Mouse (Mus musculus) forebrain, embryonic 16.5 days (tissue): Measurements from ENCODE around the gene Myo18a. TPM values are rescaled to one million over a fixed set of nuclear protein-coding genes. Genes with fewer than 3 reads are reported as not detected.

Source experiments
- ATAC-seq: fragments of 200-750 bp; cut with Nextera tagmentation; 2 replicates; pipeline ENCODE4 v1.8.0; 2017; ENCODE audit warnings: mild to moderate bottlenecking, moderate library complexity
- H3K27ac ChIP-seq: fragments of 300-500 bp; sonication (generic); 2 replicates; pipeline ENCODE4 v1.5.1; 2014; ENCODE audit warnings: low read length, control low read depth
- H3K27me3 ChIP-seq: fragments of 300-500 bp; sonication (generic); replicated peaks from 2 replicates; pipeline ENCODE4 v1.6.1; 2014; ENCODE audit warnings: low read length; ENCODE audit not compliant: control insufficient read depth, insufficient read depth
- H3K36me3 ChIP-seq: fragments of 300-500 bp; sonication (generic); 2 replicates; pipeline ENCODE4 v1.6.1; 2014; ENCODE audit not compliant: control insufficient read depth, insufficient read depth
- H3K4me1 ChIP-seq: fragments of 300-500 bp; sonication (generic); replicated peaks from 2 replicates; pipeline ENCODE4 v1.6.1; 2014; ENCODE audit warnings: low read length; ENCODE audit not compliant: control insufficient read depth, insufficient read depth
- H3K4me2 ChIP-seq: fragments of 300-500 bp; sonication (generic); 2 replicates; pipeline ENCODE4 v1.6.1; 2014; ENCODE audit warnings: mild to moderate bottlenecking, low read length, control low read depth
- H3K4me3 ChIP-seq: fragments of 300-500 bp; sonication (generic); replicated peaks from 2 replicates; pipeline ENCODE4 v1.5.1; 2014; ENCODE audit warnings: mild to moderate bottlenecking, low read length, control low read depth
- H3K9ac ChIP-seq: fragments of 300-500 bp; sonication (generic); replicated peaks from 2 replicates; pipeline ENCODE4 v1.6.1; 2014; ENCODE audit warnings: low read depth, low read length, control low read depth
- H3K9me3 ChIP-seq: fragments of 300-500 bp; sonication (generic); 2 replicates; pipeline ENCODE4 v1.6.1; 2016; ENCODE audit warnings: low read length; ENCODE audit not compliant: control insufficient read depth
- whole genome bisulfite sequencing: fragments of 180-500 bp; shearing (Covaris S2); extraction: QIAGEN DNeasy Blood & Tissue Kit; methylation state at CpG from one replicate; pipeline ENCODE4 v1.1.7; 2014; 5-methylcytosine and 5-hydroxymethylcytosine counted together
- polyA plus RNA-seq: library from polyadenylated mRNA; unstranded; fragments of >200 nt; fragmentation: Nextera tagmentation; extraction: Ambion mirVana; gene quantifications from 2 replicates; pipeline ENCODE4 v1.2.1, GENCODE M21; 2015

Gene Myo18a
- polyA plus RNA-seq, 1 experiment from 2014 or later, result 54.8 TPM

- H3K4me2 ChIP-seq, result no peak overlapping the region
- 25% methylated on average over 8 of the region's 8 CpGs for WGBS
- H3K27me3 ChIP-seq, result no peaks in the 10 kb centered on the region
- H3K9me3 ChIP-seq, result no peaks in the 10 kb centered on the region
- no peaks in the 10 kb centered on the region for H3K36me3 ChIP-seq
- peak overlapping the region; percentile 64 for H3K27ac ChIP-seq
- 0 out of 2 replicates have a peak overlapping the region, but pooled peaks have one; percentile 18 for H3K9ac ChIP-seq
- no peak overlapping the region for H3K4me3 ChIP-seq
- H3K4me1 ChIP-seq, result peaks cover 56% of the 10 kb centered on the region
- ATAC-seq, result no peak
These were observed 138.8 kb downstream of the Myo18a start for GRCm38 (mm10) chr11:77901775-77902355.

GRCm38 (mm10) chr11:77903761-77904160, 140.7 kb downstream of the Myo18a start:
- Histone ChIP-seq H3K4me2 (no peak overlapping the region), H3K4me3 (no peak overlapping the region), H3K4me1 (peaks cover 41% of the 10 kb centered on the region), H3K27me3 (no peaks in the 10 kb centered on the region), H3K9ac (no peak overlapping the region), H3K36me3 (no peaks in the 10 kb centered on the region), H3K9me3 (no peaks in the 10 kb centered on the region), H3K27ac (peak overlapping the region; percentile 13; the same call in 1 of the 2 replicates)
- WGBS, result 33% methylated on average over 3 of the region's 3 CpGs
- no peak for ATAC-seq

- no peak for ATAC-seq
- H3K9me3 ChIP-seq, result no peaks in the 10 kb centered on the region
- H3K27me3 ChIP-seq, result no peaks in the 10 kb centered on the region
- no peaks in the 10 kb centered on the region for H3K36me3 ChIP-seq
- H3K9ac ChIP-seq, result no peak overlapping the region
- H3K4me1 ChIP-seq, result peaks cover 46% of the 10 kb centered on the region
- WGBS, result 36% methylated on average over 1 of the region's 1 CpGs
- H3K27ac ChIP-seq, result no peak overlapping the region
- no peak overlapping the region for H3K4me2 ChIP-seq
- no peak overlapping the region for H3K4me3 ChIP-seq
These were observed 141.7 kb downstream of the Myo18a start for GRCm38 (mm10) chr11:77904707-77905106.

- H3K4me1 ChIP-seq, result peaks cover 42% of the 10 kb centered on the region
- no peak for ATAC-seq
- H3K27me3 ChIP-seq, result no peaks in the 10 kb centered on the region
- H3K36me3 ChIP-seq, result no peaks in the 10 kb centered on the region
- H3K4me2 ChIP-seq, result peak overlapping the region; percentile 28
- 14% methylated on average over 19 of the region's 19 CpGs for WGBS
- H3K4me3 ChIP-seq, result peak overlapping the region; percentile 5; the same call in 1 of the 2 replicates
- H3K27ac ChIP-seq, result peak overlapping the region; percentile 90
- no peaks in the 10 kb centered on the region for H3K9me3 ChIP-seq
- peak overlapping the region; percentile 42; the same call in 1 of the 2 replicates for H3K9ac ChIP-seq
These were observed 143.1 kb downstream of the Myo18a start for GRCm38 (mm10) chr11:77906097-77906687.

- WGBS, result 9% methylated on average over 9 of the region's 9 CpGs
- H3K9ac ChIP-seq, result peak overlapping the region; percentile 26; the same call in 1 of the 2 replicates
These were observed 143.7 kb downstream of the Myo18a start for GRCm38 (mm10) chr11:77906747-77907174.

GRCm38 (mm10) chr11:77908468-77908867, 145.4 kb downstream of the Myo18a start:
- Histone ChIP-seq H3K36me3 (no peaks in the 10 kb centered on the region), H3K27ac (no peak overlapping the region), H3K27me3 (no peaks in the 10 kb centered on the region), H3K9me3 (no peaks in the 10 kb centered on the region), H3K4me1 (peaks cover 27% of the 10 kb centered on the region), H3K9ac (no peak overlapping the region), H3K4me2 (no peak overlapping the region), H3K4me3 (no peak overlapping the region)
- 90% methylated on average over 4 of the region's 4 CpGs for WGBS
- ATAC-seq, result no peak

More at GRCm38 (mm10) chr11:77906747-77907174, 143.7 kb downstream of the Myo18a start:
- Histone ChIP-seq H3K4me1 (peaks cover 36% of the 10 kb centered on the region), H3K27ac (peak overlapping the region; percentile 90), H3K9me3 (no peaks in the 10 kb centered on the region), H3K4me3 (no peak overlapping the region; the same call in 1 of the 2 replicates), H3K27me3 (no peaks in the 10 kb centered on the region), H3K36me3 (no peaks in the 10 kb centered on the region), H3K4me2 (peak overlapping the region; percentile 28)
- ATAC-seq, result peak; percentile 69

- H3K27ac ChIP-seq, result peak overlapping the region; percentile 49; the same call in 1 of the 2 replicates
- no peak overlapping the region for H3K4me2 ChIP-seq
- H3K4me3 ChIP-seq, result no peak overlapping the region
- WGBS, result 30% methylated on average over 5 of the region's 5 CpGs
- H3K9me3 ChIP-seq, result no peaks in the 10 kb centered on the region
- H3K27me3 ChIP-seq, result no peaks in the 10 kb centered on the region
- no peak for ATAC-seq
- H3K4me1 ChIP-seq, result peaks cover 24% of the 10 kb centered on the region
- peak overlapping the region; percentile 23; the same call in 1 of the 2 replicates for H3K9ac ChIP-seq
- H3K36me3 ChIP-seq, result no peaks in the 10 kb centered on the region
These were observed 146.3 kb downstream of the Myo18a start for GRCm38 (mm10) chr11:77909376-77909775.

- peak overlapping the region; percentile 23; the same call in 1 of the 2 replicates for H3K9ac ChIP-seq
- no peak overlapping the region for H3K4me3 ChIP-seq
- no peaks in the 10 kb centered on the region for H3K27me3 ChIP-seq
- no peak overlapping the region for H3K4me2 ChIP-seq
- ATAC-seq, result no peak
- no peaks in the 10 kb centered on the region for H3K9me3 ChIP-seq
- H3K36me3 ChIP-seq, result no peaks in the 10 kb centered on the region
- WGBS, result 24% methylated on average over 6 of the region's 6 CpGs
- peaks cover 28% of the 10 kb centered on the region for H3K4me1 ChIP-seq
- peak overlapping the region; percentile 49; the same call in 1 of the 2 replicates for H3K27ac ChIP-seq
These were observed 146.7 kb downstream of the Myo18a start for GRCm38 (mm10) chr11:77909776-77910175.

- no peak overlapping the region for H3K4me2 ChIP-seq
- 85% methylated on average over 6 of the region's 6 CpGs for WGBS
- ATAC-seq, result no peak
- peaks cover 19% of the 10 kb centered on the region for H3K4me1 ChIP-seq
- H3K9ac ChIP-seq, result no peak overlapping the region
- no peak overlapping the region for H3K27ac ChIP-seq
- no peaks in the 10 kb centered on the region for H3K36me3 ChIP-seq
- no peaks in the 10 kb centered on the region for H3K9me3 ChIP-seq
- no peak overlapping the region for H3K4me3 ChIP-seq
- no peaks in the 10 kb centered on the region for H3K27me3 ChIP-seq
These were observed 150.5 kb downstream of the Myo18a start for GRCm38 (mm10) chr11:77913505-77913904.
